In genomic region chr11:22000316-22001076, GRCm38 (mm10) we compare ENCODE assay signal across 9 mouse cellular contexts. TPM values are rescaled to one million over a fixed set of nuclear protein-coding genes. Genes with fewer than 3 reads are reported as not detected.
DNase-seq lines count a peak whose midpoint lies in the region; ATAC-seq and TF ChIP-seq lines count a peak whose summit lies in the region.
"Had no signal": no experiment of that assay in that cellular context is flagged by ENCODE, and none has a peak within 500 bp of the region (broad histone marks: within the 10 kb centered on the region; RNA-seq: fewer than 3 reads in every experiment).

No protein-coding gene starts in this region.

- no peak for DNase-seq in heart, postnatal 4 days
- peak; percentile 15 for DNase-seq in ES-E14 (ENCODE audit: low read depth, low spot score)
- peak; percentile 30 for DNase-seq in kidney, postnatal 10 days
- DNase-seq in neural tube, embryonic 11.5 days (ENCODE audit: low spot score): peak; percentile 58
- DNase-seq in left cerebral cortex, postnatal 25 days (ENCODE audit: low spot score in 2 of 2): no peak

- H3K27ac ChIP-seq in heart, embryonic 11.5 days (ENCODE audit: low read depth, low read length): no peak overlapping the region
- no peak overlapping the region for H3K27ac ChIP-seq in ES-E14 (ENCODE audit: insufficient read depth, low read depth, low read length, poor library complexity, severe bottlenecking)
- peak overlapping the region; percentile 98 for H3K27ac ChIP-seq in forebrain, embryonic 12.5 days
- H3K27ac ChIP-seq in neural tube, embryonic 11.5 days (ENCODE audit: low read depth, low read length): no peak overlapping the region

- 0 out of 2 replicates have a peak overlapping the region, but pooled peaks have one; percentile 12 for H3K9ac ChIP-seq in heart, embryonic 11.5 days (ENCODE audit: low read depth, low read length)
- H3K9ac ChIP-seq in ES-E14 (ENCODE audit: insufficient read depth, low read depth, low read length, poor library complexity, severe bottlenecking): no peak overlapping the region
- H3K9ac ChIP-seq in forebrain, embryonic 12.5 days: peak overlapping the region; percentile 97
- no peak overlapping the region for H3K9ac ChIP-seq in neural tube, embryonic 11.5 days (ENCODE audit: low read length)

- ATAC-seq in heart, embryonic 11.5 days (replicated peaks; ENCODE audit: insufficient number of reproducible peaks, low FRiP score, low TSS enrichment): no peak
- no peak for ATAC-seq in forebrain, embryonic 12.5 days (ENCODE audit: low FRiP score)
- no peak for ATAC-seq in neural tube, embryonic 11.5 days (ENCODE audit: insufficient read depth, low FRiP score, low TSS enrichment)
- no peak for ATAC-seq in inflammation-experienced regulatory T-cells, adult 6 months

- H3K4me3 ChIP-seq in heart, embryonic 11.5 days (ENCODE audit: low read depth, low read length): peak overlapping the region; percentile 68
- peak overlapping the region; percentile 57 to 71 for H3K4me3 ChIP-seq in ES-E14 (ENCODE audit: insufficient read depth in 1 of 2, low read depth in 1 of 2, low read length in 2 of 2, poor library complexity in 1 of 2, severe bottlenecking in 1 of 2)
- H3K4me3 ChIP-seq in forebrain, embryonic 12.5 days (replicated peaks): peak overlapping the region; percentile 79
- peak overlapping the region; percentile 43 for H3K4me3 ChIP-seq in neural tube, embryonic 11.5 days (ENCODE audit: low read depth, low read length)

- H3K4me1 ChIP-seq in heart, embryonic 11.5 days (ENCODE audit: control insufficient read depth, insufficient read depth, low read length): peaks cover 19% of the 10 kb centered on the region
- peaks cover 0 to 4% of the 10 kb centered on the region in 2 experiments; a peak in 1 of 4 replicates for H3K4me1 ChIP-seq in ES-E14 (ENCODE audit: control insufficient read depth in 2 of 2, insufficient read depth in 2 of 2, low read length in 2 of 2, poor library complexity in 1 of 2)
- peaks cover 76% of the 10 kb centered on the region for H3K4me1 ChIP-seq in forebrain, embryonic 12.5 days
- H3K4me1 ChIP-seq in neural tube, embryonic 11.5 days (ENCODE audit: control insufficient read depth, insufficient read depth, low read length): peaks cover 8% of the 10 kb centered on the region

- H3K4me2 ChIP-seq in heart, embryonic 11.5 days: peak overlapping the region; percentile 96
- peak overlapping the region; percentile 78 for H3K4me2 ChIP-seq in forebrain, embryonic 12.5 days
- H3K4me2 ChIP-seq in neural tube, embryonic 11.5 days (ENCODE audit: low read depth): peak overlapping the region; percentile 63; the same call in 1 of the 2 replicates

- in situ Hi-C loops in ES-E14 (cut with MboI; ENCODE audit: low sequenced_read_pairs in 2 of 2, unreplicated experiment in 2 of 2): no loop called here

- intact Hi-C loops in left cerebral cortex, postnatal 25 days (cut with DNase I): loop anchor here (5.0 kb wide), 1 partner anchor 197 kb away; no protein-coding TSS in a partner anchor

- 1% methylated on average over 39 of the region's 48 CpGs for WGBS in heart, embryonic 11.5 days (ENCODE audit: insufficient replicate concordance)
- WGBS in forebrain, embryonic 12.5 days: 2% methylated on average over 47 of the region's 48 CpGs
- under 1% methylated on average over 47 of the region's 48 CpGs for WGBS in neural tube, embryonic 11.5 days

- peaks cover 84% of the 10 kb centered on the region for H3K27me3 ChIP-seq in heart, embryonic 11.5 days (ENCODE audit: control insufficient read depth, insufficient read depth, low read length)
- H3K27me3 ChIP-seq in forebrain, embryonic 12.5 days: peaks cover 56% of the 10 kb centered on the region
- peaks cover 100% of the 10 kb centered on the region for H3K27me3 ChIP-seq in neural tube, embryonic 11.5 days (ENCODE audit: control insufficient read depth, insufficient read depth, low read length)

- H3K9me3 ChIP-seq in heart, embryonic 11.5 days (replicated peaks; ENCODE audit: control insufficient read depth, low read length): no peaks in the 10 kb centered on the region
- H3K9me3 ChIP-seq in ES-E14 (ENCODE audit: control insufficient read depth, insufficient read depth, low read depth, low read length): no peaks in the 10 kb centered on the region
- H3K9me3 ChIP-seq in forebrain, embryonic 12.5 days: no peaks in the 10 kb centered on the region
- no peaks in the 10 kb centered on the region for H3K9me3 ChIP-seq in neural tube, embryonic 11.5 days (ENCODE audit: control insufficient read depth, low read length)

- H3K36me3 ChIP-seq in heart, embryonic 11.5 days (ENCODE audit: control insufficient read depth, insufficient read depth, low read length): no peaks in the 10 kb centered on the region
- H3K36me3 ChIP-seq in ES-E14 (ENCODE audit: control insufficient read depth, insufficient read depth, low read length, poor library complexity, severe bottlenecking): no peaks in the 10 kb centered on the region
- H3K36me3 ChIP-seq in forebrain, embryonic 12.5 days (replicated peaks): peaks cover 11% of the 10 kb centered on the region; the same call in 1 of the 2 replicates
- H3K36me3 ChIP-seq in neural tube, embryonic 11.5 days (ENCODE audit: control insufficient read depth, insufficient read depth, low read length): no peaks in the 10 kb centered on the region

TF ChIP-seq in ES-E14, 5 proteins besides CTCF, POLR2A, EP300 and RAD21:
- TF ChIP-seq CHD2 (IDR thresholded peaks at IDR 0.05; ENCODE audit: low read depth, low read length) (no peak), MAFK (IDR thresholded peaks at IDR 0.05; ENCODE audit: insufficient read depth, low read depth, low read length) (no peak)

RNA-seq across cellular contexts. Expression of gene Otx1, which starts 2.2 kb away (rescaled TPM):
- 0.17 and 0.40 TPM in 2 replicates for polyA plus RNA-seq in heart, embryonic 11.5 days (2014; fragmentation: Nextera tagmentation; extraction: Ambion mirVana)
- under 1 TPM in 1 of 2 experiments, not detected in 1; 0.09 TPM for total RNA-seq in heart, postnatal 4 days (2021)
- 0.05 TPM in 1 of 2 replicates, not detected in the other for total RNA-seq in ES-E14 (2012; rRNA removed)
- polyA plus RNA-seq in forebrain, embryonic 12.5 days (2016; fragmentation: Nextera tagmentation; extraction: Ambion mirVana): 34.2 and 34.9 TPM in 2 replicates
- not detected in 2 replicates for polyA plus RNA-seq in neural tube, embryonic 11.5 days (2014; fragmentation: Nextera tagmentation; extraction: Ambion mirVana)
- polyA plus RNA-seq in inflammation-experienced regulatory T-cells, adult 6 months (2017; shearing (Covaris generic)): not detected
- total RNA-seq in left cerebral cortex, postnatal 25 days (2021): 1 to 10 TPM; 6.0 to 6.3 TPM
- total RNA-seq: MEL had no signal

Comparison
In these comparisons a context has a peak if more than half of its experiments do, and no peak if none do; other contexts are left out.
1. H3K9ac ChIP-seq: peak in heart, embryonic 11.5 days (single experiment) and forebrain, embryonic 12.5 days (single experiment); none in ES-E14 (single experiment) and neural tube, embryonic 11.5 days (single experiment).
2. DNase-seq: peak in ES-E14 (single experiment), kidney, postnatal 10 days (single experiment) and neural tube, embryonic 11.5 days (single experiment); none in heart, postnatal 4 days (single experiment) and left cerebral cortex, postnatal 25 days (0 of 2).
3. RNA of gene Otx1, which starts 2.2 kb away (polyA plus RNA-seq): 34.2 to 34.9 TPM in forebrain, embryonic 12.5 days; 0.17 to 0.40 TPM in heart, embryonic 11.5 days, not detected in neural tube, embryonic 11.5 days and not detected in inflammation-experienced regulatory T-cells, adult 6 months; every median in the first group is over 10 times any median in the second.
4. Peak in every context shown above with its lines, with median percentiles within 50 percentile points of each other: H3K4me2 ChIP-seq and H3K4me3 ChIP-seq.